Mouse (Mus musculus): ENCODE results near the gene Ovol2.

- no peak for TF ChIP-seq CTCF (IDR thresholded peaks at IDR 0.05; ENCODE audit: extremely low read depth, insufficient read depth, low read length)
- no peak for TF ChIP-seq POLR2A (IDR thresholded peaks at IDR 0.05; ENCODE audit: extremely low read depth, insufficient read depth, low read length)
Measured at GRCm38 (mm10) chr2:144268446-144269305, 63.3 kb downstream of the Ovol2 start.
